Comparison of ENCODE assay signal across 9 mouse cellular contexts in genomic region chr4:116143317-116143811, GRCm38 (mm10). TPM values are rescaled to one million over a fixed set of nuclear protein-coding genes. Genes with fewer than 3 reads are reported as not detected.
A peak's percentile ranks its signal among the peaks of the same experiment; 100 is the strongest.
DNase-seq lines count a peak whose midpoint lies in the region; ATAC-seq and TF ChIP-seq lines count a peak whose summit lies in the region.
"Had no signal": no experiment of that assay in that cellular context is flagged by ENCODE, and none has a peak within 500 bp of the region (broad histone marks: within the 10 kb centered on the region; RNA-seq: fewer than 3 reads in every experiment).

No protein-coding gene starts in this region.

- intact Hi-C loops in heart, postnatal 36 days (cut with DNase I): no loop called here

- peak; percentile 36 to 41 for DNase-seq in heart, adult 18-20 months
- DNase-seq in heart, postnatal 36 days: no peak
- peak; percentile 52 for DNase-seq in kidney, postnatal 10 days
- no peak for DNase-seq in spleen, postnatal 4 days (ENCODE audit: low spot score in 2 of 2)
- DNase-seq in embryo, embryonic 9.5 days (ENCODE audit: extremely low spot score): no peak

- peaks cover 1% of the 10 kb centered on the region; the same call in 1 of the 2 replicates for H3K4me1 ChIP-seq in cortical plate, adult 2 months (ENCODE audit: control insufficient read depth, insufficient read depth, low read length)
- peaks cover 7 to 12% of the 10 kb centered on the region in 2 experiments for H3K4me1 ChIP-seq in heart, embryonic 14.5 days (ENCODE audit: control insufficient read depth in 2 of 2, insufficient read depth in 2 of 2, low read length in 2 of 2)

- H3K36me3 ChIP-seq in heart, embryonic 14.5 days (ENCODE audit: control insufficient read depth, insufficient read depth, low read length): no peaks in the 10 kb centered on the region

- H3K4me3 ChIP-seq in cortical plate, adult 2 months (ENCODE audit: insufficient read depth, low read length): peak overlapping the region; percentile 88
- peak overlapping the region; percentile 11 to 73; a peak in 2 of 4 replicates for H3K4me3 ChIP-seq in heart, embryonic 14.5 days (ENCODE audit: control insufficient read depth in 1 of 2, insufficient read depth in 1 of 2, low read depth in 1 of 2, low read length in 2 of 2)

- no peaks in the 10 kb centered on the region for H3K27me3 ChIP-seq in heart, embryonic 14.5 days (ENCODE audit: control insufficient read depth, insufficient read depth, low read length)

- WGBS in heart, embryonic 14.5 days: 18% methylated on average over 7 of the region's 7 CpGs

- peak overlapping the region; percentile 93 for H3K4me2 ChIP-seq in heart, embryonic 14.5 days (ENCODE audit: low read length)

- H3K9ac ChIP-seq in heart, embryonic 14.5 days (ENCODE audit: low read length): peak overlapping the region; percentile 81

- no peak for ATAC-seq in heart, embryonic 14.5 days (ENCODE audit: insufficient number of reproducible peaks, insufficient read depth, low FRiP score, low read depth)
- ATAC-seq in megakaryocyte-erythroid progenitor cell, adult 5-6 weeks (replicated peaks; ENCODE audit: low FRiP score, low TSS enrichment, poor library complexity, severe bottlenecking): peak; percentile 35

- no peak overlapping the region for H3K27ac ChIP-seq in cortical plate, adult 2 months (ENCODE audit: insufficient read depth, low read length)
- H3K27ac ChIP-seq in heart, embryonic 14.5 days (replicated peaks in 1 of 2; ENCODE audit: control insufficient read depth in 1 of 2, insufficient read depth in 1 of 2, low read depth in 2 of 2, low read length in 2 of 2): no peak overlapping the region

- H3K9me3 ChIP-seq in heart, embryonic 14.5 days (ENCODE audit: control insufficient read depth, low read length): no peaks in the 10 kb centered on the region

- TF ChIP-seq CTCF in cortical plate, adult 2 months (IDR thresholded peaks at IDR 0.05; ENCODE audit: extremely low read depth, insufficient read depth, low read length): no peak

- no peak for TF ChIP-seq POLR2A in cortical plate, adult 2 months (IDR thresholded peaks at IDR 0.05; ENCODE audit: extremely low read depth, insufficient read depth, low read length)

RNA-seq across cellular contexts. Expression of gene Lurap1, which starts 7.8 kb away (rescaled TPM):
- total RNA-seq in heart, adult 18-20 months (2021): 1 to 10 TPM; 4.6 to 5.0 TPM
- total RNA-seq in heart, postnatal 36 days (2021): 1 to 10 TPM; 4.6 to 5.1 TPM
- 14.2 TPM in 2 replicates for polyA plus RNA-seq in cortical plate, adult 2 months (2012; rRNA removed)
- polyA plus RNA-seq in heart, embryonic 14.5 days (2014; fragmentation: Nextera tagmentation; extraction: Ambion mirVana): 2.2 and 2.7 TPM in 2 replicates
- not detected in 2 replicates for total RNA-seq in megakaryocyte-erythroid progenitor cell, adult 5-6 weeks (2014; fragmentation: Nextera tagmentation)
- 0.14 and 0.15 TPM in 2 replicates for total RNA-seq in megakaryocyte-erythroid progenitor cell, adult 5-6 weeks (2017)

RNA-seq across cellular contexts. Expression of gene Pomgnt1, which starts 19.7 kb away (rescaled TPM):
- 10 to 100 TPM; 56.8 to 57.5 TPM for total RNA-seq in heart, adult 18-20 months (2021)
- 10 to 100 TPM; 63.5 to 66.3 TPM for total RNA-seq in heart, postnatal 36 days (2021)
- polyA plus RNA-seq in cortical plate, adult 2 months (2012; rRNA removed): 80.3 and 84.4 TPM in 2 replicates
- polyA plus RNA-seq in heart, embryonic 14.5 days (2014; fragmentation: Nextera tagmentation; extraction: Ambion mirVana): 66.3 and 66.4 TPM in 2 replicates
- 26.4 and 31.7 TPM in 2 replicates for total RNA-seq in megakaryocyte-erythroid progenitor cell, adult 5-6 weeks (2014; fragmentation: Nextera tagmentation)
- total RNA-seq in megakaryocyte-erythroid progenitor cell, adult 5-6 weeks (2017): 15.0 and 26.1 TPM in 2 replicates

RNA-seq across cellular contexts. Expression of gene Rad54l, which starts 19.9 kb away (rescaled TPM):
- under 1 TPM; 0.10 to 0.26 TPM for total RNA-seq in heart, adult 18-20 months (2021)
- total RNA-seq in heart, postnatal 36 days (2021): under 1 TPM; 0.22 TPM
- polyA plus RNA-seq in cortical plate, adult 2 months (2012; rRNA removed): 0.81 and 1.1 TPM in 2 replicates
- 18.0 and 19.7 TPM in 2 replicates for polyA plus RNA-seq in heart, embryonic 14.5 days (2014; fragmentation: Nextera tagmentation; extraction: Ambion mirVana)
- 49.4 and 50.1 TPM in 2 replicates for total RNA-seq in megakaryocyte-erythroid progenitor cell, adult 5-6 weeks (2014; fragmentation: Nextera tagmentation)
- 23.0 and 35.2 TPM in 2 replicates for total RNA-seq in megakaryocyte-erythroid progenitor cell, adult 5-6 weeks (2017)

RNA-seq across cellular contexts. Expression of gene Tspan1, which starts 24.0 kb away (rescaled TPM):
- total RNA-seq in heart, adult 18-20 months (2021): 1 to 10 TPM in 1 of 2 experiments, not detected in 1; 1.3 TPM
- not detected for total RNA-seq in heart, postnatal 36 days (2021)
- 0.26 and 0.27 TPM in 2 replicates for polyA plus RNA-seq in cortical plate, adult 2 months (2012; rRNA removed)
- 0.19 TPM in 1 of 2 replicates, not detected in the other for polyA plus RNA-seq in heart, embryonic 14.5 days (2014; fragmentation: Nextera tagmentation; extraction: Ambion mirVana)
- total RNA-seq in megakaryocyte-erythroid progenitor cell, adult 5-6 weeks (2014; fragmentation: Nextera tagmentation): not detected in 2 replicates
- total RNA-seq in megakaryocyte-erythroid progenitor cell, adult 5-6 weeks (2017): not detected in 2 replicates

RNA-seq across cellular contexts. Expression of gene 1700042G07Rik, which starts 29.8 kb away (rescaled TPM):
- total RNA-seq in heart, adult 18-20 months (2021): not detected
- not detected for total RNA-seq in heart, postnatal 36 days (2021)
- polyA plus RNA-seq in cortical plate, adult 2 months (2012; rRNA removed): not detected in 2 replicates
- not detected in 2 replicates for polyA plus RNA-seq in heart, embryonic 14.5 days (2014; fragmentation: Nextera tagmentation; extraction: Ambion mirVana)
- total RNA-seq in megakaryocyte-erythroid progenitor cell, adult 5-6 weeks (2014; fragmentation: Nextera tagmentation): not detected in 2 replicates
- total RNA-seq in megakaryocyte-erythroid progenitor cell, adult 5-6 weeks (2017): not detected in 2 replicates
- total RNA-seq: heart, postnatal 10 days had no signal

Comparison
In these comparisons a context has a peak if more than half of its experiments do, and no peak if none do; other contexts are left out.
1. DNase-seq: peak in heart, adult 18-20 months (2 of 2) and kidney, postnatal 10 days (single experiment); none in heart, postnatal 36 days (0 of 2), spleen, postnatal 4 days (0 of 2) and embryo, embryonic 9.5 days (single experiment).
2. RNA of gene Lurap1, which starts 7.8 kb away (total RNA-seq): 4.6 to 5.1 TPM in heart, postnatal 36 days and 4.6 to 5.0 TPM in heart, adult 18-20 months; 0.14 to 0.15 TPM in megakaryocyte-erythroid progenitor cell, adult 5-6 weeks; every median in the first group is over 4 times any median in the second.
3. RNA of gene Rad54l, which starts 19.9 kb away (total RNA-seq): 23.0 to 50.1 TPM in megakaryocyte-erythroid progenitor cell, adult 5-6 weeks; 0.10 to 0.26 TPM in heart, adult 18-20 months and 0.22 TPM in heart, postnatal 36 days; every median in the first group is over 10 times any median in the second.